Mouse (Mus musculus) thymus, postnatal 0 days (tissue): Measurements from ENCODE around the gene Sart3. TPM values are rescaled to one million over a fixed set of nuclear protein-coding genes. Genes with fewer than 3 reads are reported as not detected.
A peak's percentile ranks its signal among the peaks of the same experiment; 100 is the strongest.

Source experiments
- DNase-seq: peaks from one replicate; pipeline ENCODE4 v3.0.0-alpha.2; 2015; ENCODE audit warnings: low spot score
- polyA plus RNA-seq: library from polyadenylated mRNA; unstranded; fragments of >200 nt; fragmentation: Nextera tagmentation; extraction: Ambion mirVana; gene quantifications from 2 replicates; pipeline ENCODE4 v1.2.1, GENCODE M21; 2015

The Sart3 gene
- polyA plus RNA-seq, 1 experiment from 2014 or later = 34.4 TPM

DNA sequence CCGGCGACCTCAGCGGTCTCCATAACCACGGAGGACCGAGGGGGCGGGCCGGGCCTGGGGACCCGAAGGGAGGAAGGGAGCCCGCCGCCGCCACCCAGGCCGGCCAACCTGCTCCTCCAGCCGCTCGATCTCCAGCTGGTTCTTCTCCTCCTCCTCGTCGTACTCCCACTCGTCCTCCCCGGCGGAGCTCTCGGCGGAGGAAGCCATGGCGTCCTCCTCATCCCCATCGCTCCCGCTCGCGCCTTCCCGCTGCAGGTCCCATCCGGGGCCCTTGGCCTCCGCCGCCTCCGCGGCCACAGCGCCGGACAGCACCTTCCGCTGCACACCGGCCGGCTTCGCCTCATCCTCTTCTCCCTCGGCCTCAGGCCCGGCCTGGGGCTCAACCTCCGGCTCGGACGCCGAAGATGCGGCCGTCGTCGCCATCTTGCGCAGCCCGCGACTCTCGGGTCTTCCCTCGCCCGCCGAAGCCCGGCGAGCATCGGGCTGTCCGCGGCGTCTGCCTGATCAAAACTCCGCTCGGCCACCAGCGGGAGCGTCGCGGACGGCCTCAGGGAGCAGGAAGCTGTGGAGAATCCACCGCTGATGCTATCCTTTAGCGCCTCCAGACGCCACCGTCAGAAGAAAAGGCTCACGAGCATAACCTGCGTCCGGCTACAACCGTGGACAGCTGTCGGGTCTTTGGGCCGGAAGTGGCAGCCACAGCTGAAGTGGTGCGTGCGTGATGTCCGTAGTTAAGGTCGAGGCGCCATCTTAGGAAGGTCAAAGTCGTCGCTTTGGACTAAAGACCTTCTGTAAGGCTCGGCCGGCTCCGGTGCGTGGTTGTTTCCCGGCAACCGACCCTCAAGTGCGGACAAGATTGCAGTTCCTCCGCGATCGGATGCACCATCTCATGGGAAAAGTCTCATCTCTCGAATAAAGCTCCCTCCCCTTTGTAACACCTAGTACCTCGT lies 822 bp downstream of the Sart3 start:
- DNase-seq = peak; percentile 91

DNA sequence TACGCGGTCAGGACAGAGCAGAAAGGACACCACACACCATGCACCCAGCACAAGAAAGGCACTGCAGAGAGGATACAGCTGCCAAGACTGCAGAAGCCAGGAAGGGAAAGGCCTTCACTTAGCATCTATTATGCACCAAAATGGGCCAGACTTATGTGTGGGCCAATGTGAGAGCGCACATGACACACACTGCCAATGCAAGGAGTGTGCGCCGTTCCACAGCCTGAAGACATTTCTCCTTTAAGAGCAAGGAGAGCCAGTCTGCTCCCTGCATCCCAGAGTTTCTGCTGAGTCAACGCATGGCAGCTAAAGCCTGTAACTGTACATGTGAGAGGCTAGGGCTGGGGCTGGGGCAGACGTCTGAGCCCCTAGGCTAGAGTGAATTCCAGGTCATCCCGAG lies 3.5 kb downstream of the Sart3 start:
- no peak for DNase-seq

DNA sequence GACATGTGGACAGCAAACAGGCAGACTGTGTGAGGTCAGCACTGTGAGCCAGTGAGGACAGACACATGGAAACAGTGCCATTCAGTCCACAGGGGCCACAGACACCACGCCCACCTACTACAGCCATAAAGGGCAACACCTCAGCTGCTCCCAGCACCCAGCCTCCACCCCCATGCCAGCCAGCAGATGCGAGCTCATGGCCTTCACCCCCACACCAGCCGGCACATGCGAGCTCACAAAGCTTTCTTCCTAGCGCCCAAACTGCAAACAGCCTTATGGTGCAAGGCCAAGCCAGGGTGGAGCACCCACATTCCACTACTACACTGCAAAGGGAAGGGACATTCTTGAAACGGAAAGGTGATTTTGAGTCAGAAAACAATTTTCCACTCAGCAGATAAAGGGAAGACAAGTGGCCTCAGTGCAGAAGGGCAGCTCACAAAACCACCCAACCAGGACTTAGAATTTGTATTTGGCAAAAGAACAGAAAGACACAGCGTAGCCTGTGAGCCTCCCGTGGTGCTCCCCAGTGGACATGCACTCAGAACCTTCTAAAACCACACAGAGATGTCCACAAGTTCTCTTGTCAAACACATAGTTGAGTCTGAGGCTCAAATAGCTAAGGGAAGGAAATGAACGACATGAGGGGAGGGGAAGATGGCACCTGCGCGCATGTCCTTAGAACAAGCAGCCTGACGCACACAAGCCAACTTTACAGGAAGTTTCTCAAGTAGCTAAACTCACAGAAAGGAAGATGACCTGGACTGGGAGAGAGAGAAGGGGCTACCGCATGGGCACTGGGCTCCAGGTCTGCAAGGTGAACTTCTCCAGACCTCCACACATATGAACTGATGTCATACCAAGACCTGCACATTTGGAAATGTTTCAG lies 6.4 kb downstream of the Sart3 start:
- no peak for DNase-seq

DNA sequence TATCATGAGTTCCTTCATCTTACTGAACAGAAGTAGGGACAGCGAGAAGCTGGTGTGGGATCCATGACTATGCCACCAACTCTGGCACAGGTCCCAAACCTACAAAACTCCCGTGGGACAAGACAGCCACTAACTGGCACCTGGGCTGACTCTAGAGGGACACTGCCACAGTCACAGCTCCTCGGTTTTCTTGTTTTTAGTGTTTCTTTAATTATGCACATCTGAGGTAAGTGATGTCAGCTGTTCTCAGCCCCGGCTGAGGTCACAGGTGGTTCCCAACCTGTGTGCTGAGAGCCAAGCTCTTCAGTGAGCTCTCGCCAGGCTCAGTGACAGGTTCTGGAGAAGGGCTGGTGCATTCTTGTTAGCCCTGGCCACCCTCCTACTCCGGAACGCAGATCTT lies 7.9 kb downstream of the Sart3 start:
- no peak for DNase-seq

DNA sequence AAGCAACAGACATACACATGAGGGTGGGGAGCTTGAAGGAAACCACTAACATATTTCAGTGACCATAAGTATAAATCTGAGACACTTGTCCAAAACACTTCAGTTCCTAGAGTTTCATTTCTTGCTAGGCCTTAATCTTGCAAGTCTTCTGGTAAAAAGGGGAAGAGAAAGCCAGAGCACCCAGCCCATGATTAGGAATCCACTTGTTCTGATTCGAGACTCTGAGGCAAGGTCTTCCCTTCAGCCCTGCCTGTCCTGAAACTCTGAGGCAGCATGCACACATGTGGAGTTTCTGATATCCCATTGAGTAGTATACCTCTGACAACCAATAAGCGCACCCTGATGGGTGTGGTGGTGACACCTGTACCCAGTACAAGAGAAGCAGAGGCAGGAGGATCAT lies 10.7 kb downstream of the Sart3 start:
- no peak for DNase-seq

DNA sequence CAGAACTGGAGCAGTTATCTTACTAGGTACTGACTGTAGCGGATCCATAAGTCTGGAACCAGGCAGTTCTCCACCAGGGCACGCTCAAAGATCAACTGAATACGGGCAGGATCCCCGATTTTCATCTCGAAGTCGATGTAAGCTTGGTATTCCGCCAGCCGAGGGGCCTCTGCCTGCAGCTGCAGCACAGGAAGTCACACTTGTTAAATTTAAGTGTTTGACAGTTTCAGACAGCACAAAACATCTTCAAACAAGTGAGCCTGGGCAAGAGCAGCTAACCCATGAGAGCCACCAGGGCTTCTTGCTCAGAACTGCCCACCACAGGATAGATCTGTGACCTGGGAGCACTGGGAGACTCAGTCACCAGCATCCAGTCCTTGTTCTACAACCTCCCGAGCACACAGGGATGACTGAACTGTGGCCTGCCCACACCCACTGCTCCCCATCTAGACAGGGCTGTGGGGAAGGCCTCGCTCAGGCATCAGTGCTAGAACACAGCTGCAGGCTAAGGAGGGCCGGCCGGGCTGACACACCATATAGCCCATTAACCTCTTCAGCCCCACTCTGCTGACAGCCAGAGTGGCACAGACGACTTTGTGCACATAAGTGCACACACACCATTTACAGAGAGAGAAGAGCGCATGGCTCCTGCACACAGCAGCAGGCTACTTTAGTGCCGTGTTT lies 16.8 kb downstream of the Sart3 start:
- no peak for DNase-seq

DNA sequence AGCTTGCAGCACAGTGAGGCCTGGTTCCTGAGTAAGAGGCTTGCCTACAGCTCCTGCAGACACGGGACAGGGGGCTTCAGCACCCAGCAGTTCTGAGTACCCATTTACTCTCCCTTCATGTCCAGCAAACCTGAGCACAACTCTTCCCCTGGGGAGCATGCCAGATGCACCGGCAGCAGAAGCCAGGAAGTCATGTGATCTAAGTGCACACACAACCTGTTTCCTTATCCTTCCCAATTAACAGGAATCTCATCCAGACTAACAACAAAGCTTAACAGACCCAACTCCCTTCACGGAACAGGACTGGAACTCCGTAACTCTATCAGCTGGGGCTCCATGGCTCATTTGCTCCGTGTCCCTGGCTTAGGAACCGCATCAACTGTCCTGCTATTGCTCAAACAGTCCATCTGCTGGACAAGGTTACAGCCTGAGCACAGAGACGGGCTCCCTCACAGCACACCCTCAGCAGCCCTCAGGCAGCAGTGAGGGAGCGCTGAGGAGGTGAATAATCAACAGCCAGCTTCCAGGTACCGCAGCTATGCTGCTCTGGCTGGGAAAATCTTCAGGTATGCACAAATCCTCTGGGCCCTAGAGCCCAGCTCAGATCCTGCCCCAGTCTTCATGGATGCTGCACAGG lies 20.7 kb downstream of the Sart3 start:
- DNase-seq = no peak

DNA sequence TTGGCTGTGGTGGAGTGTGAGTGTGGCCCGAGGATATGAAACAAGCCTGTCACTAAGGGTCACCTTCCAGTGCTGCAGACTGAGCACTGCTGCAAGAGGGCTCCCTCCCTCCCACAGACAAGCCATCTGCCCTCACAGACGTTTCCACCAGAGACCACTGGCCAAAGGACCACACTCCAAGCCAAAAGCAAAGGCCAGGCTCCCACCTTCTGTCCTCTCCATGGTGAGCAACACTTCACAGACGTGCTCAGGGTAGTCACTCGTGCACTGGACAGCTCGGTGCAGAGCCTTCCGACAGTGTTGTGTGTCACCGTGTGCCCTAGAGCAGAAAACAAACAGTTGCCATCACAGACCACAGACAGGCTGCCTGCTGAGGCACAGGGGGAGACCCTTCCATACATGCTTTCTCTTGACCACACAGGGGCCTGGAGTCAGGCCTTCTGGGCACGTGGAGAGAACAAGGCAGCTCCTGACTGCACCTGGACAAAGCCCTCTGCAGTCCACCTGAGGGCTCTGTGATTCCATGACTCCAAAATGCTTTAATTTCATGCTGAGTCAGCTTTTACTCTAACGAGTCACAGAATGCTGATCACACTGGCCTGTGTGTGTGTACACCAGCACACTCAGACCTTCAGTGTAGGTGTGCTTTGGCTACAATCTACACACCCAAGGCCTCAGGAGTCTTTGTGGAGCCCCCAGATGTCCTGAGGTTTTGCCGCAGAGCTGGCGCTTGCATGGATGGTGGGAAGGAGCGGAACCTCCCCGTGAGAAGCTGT lies 23.6 kb downstream of the Sart3 start:
- DNase-seq = no peak

DNA sequence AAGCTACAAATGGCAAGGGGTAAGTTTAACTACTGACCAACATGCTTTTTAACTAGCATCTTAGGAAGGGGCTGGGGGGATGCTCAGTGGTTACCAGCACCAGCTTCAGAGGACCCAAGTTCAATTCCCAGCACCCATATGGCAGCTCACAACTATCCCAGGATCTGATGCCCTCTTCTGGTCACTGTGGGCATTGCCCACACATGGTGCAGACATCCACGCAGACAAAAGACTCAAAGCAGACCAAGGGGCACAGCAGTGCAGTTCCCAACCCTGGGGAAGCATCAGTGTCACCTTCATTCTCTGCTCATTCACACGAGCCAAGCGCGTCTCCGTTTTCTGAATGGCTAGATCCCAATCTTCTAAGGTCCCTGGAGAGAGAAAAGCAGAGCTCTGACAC lies 24.7 kb downstream of the Sart3 start:
- DNase-seq = no peak

DNA sequence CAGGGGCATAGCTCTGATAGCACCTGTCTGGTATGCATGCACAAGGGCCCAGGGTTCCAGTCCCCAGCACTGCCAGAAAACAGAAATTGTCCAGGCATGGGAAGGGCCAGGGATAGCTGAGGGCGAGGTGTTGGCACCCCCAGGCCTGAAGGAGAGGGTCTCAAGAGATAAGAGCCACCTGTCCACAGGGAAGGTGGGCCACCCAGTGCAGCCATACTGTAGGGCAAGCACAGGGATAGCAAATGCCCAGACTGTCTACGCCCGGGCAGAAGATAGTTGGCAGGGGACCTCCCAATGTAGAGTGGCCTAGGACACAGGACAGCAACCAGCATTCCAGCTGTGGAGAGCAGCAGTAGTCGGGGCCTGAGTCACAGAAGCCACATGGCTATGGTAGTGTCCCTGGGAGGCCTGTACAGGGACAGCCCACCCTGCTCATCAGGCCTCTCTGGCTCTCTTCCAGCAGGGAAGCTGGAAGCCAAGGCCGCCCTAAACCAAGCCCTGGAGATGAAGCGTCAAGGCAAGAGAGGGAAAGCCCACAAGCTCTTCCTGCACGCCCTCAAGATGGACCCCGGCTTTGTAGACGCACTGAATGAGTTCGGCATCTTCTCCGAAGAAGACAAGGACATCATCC lies 34.6 kb downstream of the Sart3 start:
- no peak for DNase-seq

DNA sequence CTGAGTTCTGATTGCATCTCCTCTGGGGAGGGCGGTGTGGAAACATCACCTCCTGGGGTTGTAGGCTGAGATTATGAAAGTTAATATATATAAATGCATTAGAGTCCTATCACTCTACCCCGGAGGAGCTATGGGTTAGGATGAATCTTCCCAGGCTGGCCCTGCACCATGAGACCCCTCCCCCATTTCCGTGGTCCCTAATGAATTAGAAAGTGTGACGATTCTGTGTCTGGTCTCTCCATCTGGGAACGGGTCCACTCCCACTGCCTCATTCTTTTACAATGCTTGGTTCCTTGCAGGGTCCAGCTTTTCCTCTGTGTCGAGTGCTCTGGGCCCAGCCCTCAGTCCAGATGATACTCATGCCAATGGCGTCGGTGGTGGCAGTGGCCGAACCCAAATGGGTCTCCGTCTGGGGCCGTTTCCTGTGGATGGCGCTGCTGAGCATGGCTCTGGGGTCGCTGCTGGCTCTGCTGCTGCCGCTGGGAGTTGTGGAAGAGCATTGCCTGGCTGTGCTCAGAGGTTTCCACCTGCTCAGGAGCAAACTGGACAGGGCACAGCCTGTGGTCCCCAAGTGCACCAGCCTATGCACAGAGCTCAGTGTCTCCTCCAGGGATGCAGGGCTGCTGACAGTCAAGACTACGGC lies 35.7 kb downstream of the Sart3 start:
- DNase-seq = no peak

DNA sequence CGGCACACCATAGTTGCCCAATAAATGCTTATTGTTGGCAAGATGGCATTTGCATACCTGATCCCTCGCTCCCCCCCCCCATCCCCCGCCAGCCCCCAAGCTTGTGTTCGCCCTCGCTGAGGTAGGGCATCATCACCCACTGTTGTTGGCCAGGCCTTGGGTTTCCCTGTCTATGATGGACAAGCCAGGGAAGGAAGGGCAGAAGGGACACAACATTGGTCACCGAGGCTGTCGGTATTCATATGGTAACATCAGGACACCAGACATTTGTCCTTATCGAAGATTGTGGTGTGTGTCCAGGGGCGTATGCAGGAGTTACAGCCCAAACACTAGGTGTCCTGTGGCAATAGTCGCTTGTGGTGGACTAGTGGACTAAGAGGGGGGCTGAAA lies 36.2 kb downstream of the Sart3 start:
- DNase-seq = no peak

DNA sequence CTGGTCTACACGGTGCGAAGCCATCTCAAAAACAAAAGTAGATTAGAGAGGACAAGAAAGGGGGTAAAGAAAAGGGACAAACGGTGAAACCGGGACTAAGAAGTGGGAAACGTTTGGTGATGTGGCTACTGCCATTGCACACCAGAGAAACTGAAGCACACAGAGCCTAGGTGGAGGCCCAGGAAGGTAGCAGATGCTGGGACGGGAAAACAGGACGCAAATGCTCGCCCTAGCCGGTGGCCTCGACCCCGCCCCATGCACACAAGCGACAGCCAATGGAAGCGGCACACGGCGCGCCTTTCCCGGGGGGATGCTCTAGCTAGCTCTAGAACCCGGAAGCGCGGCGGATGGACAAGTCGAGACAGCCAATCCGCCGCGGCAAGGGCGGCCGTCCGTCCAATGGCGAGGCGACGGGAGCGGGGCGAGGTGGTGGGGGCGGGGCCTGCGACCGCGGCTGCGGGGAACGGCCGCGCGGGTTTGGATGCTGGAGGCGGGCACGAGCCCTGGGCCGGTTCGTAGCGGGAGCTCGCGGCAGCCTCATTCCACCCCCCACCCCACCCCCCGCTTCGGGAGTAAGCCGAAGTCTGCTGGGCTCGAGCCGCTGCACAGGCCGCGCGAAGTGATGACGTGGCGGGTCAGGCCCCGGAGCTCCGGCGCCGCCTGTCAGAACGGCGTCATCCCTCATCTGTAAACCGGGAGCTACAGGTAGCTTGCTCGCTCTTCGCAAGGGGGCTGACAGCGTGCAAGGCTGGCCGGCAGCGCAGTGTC lies 36.8 kb downstream of the Sart3 start, which contains the start of gene Ficd:
Gene Ficd, plus strand, starts transcription at position 459 of the 768 bp plus-strand sequence.
- DNase-seq = peak; percentile 98

DNA sequence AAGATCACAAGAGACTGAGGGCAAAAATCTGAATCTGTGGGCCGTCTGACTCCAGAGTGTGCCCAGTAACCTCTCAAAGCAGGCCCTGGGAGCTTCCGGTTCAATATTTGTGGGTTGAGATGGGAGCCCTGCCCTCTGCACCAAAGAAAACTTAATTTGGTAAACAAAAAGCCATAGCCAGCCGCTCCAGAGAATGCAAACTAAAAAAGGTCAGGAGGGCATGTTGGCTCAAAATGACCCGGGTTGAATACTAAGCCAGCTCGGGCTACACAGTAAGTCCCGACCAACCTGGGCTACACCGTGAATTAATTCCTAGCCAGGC lies 37.3 kb downstream of the Sart3 start:
- DNase-seq = no peak

DNA sequence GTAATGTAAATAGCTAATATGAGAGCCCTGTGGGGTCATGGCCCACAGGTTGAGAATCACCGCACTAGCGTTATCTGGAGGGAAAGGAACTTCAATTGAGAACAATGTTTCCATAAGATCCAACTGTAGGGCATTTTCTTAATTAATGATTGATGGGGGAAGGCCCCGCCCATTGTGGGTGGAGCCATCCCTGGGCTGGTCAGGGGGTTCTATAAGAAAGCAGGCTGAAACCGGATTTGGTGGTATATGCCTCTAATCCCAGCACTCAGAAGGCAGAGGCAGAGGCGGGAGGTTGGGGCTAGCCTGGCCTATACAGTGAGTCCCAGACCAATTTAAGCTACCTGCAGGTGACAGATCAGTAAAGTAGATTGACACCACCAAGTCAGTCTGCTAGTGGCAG lies 37.9 kb downstream of the Sart3 start:
- DNase-seq = no peak

DNA sequence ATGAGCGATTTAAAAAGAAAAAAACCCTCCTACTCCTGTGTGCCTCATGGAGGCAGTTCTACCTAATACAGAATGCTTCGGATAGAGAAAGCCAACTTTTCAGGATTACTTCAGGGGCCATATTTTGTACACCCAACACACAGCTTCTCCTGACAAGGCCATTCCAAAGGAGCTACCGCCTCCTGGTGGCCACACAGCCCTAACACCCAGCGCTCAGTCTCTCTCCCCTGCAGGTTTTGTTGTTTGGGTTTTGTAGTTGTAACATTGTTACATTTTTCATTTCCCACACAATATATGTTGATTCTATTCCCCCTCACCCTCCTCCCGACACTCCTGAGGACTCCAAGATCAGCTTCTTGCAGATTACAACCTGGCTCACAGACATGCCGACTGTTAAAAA lies 40.1 kb downstream of the Sart3 start:
- peak; percentile 43 for DNase-seq

DNA sequence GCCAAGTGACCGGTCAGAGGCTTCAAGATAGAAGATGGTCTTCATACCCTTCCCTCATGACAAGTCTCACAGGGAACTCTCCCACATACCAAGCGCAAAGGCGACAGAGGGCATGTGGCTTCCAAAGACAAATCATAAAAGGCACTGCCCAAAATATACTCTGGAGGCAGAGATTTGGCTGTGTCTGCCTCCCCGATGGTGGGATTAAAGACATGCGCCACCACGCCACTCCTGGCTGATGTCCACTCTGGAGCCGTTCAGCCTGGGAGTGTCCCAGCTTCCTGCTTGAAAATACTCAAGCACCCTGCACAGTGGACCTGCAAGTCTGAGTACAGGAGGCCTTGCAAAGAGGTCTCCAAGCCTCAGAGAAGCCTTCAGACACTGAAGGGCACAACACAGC lies 41.1 kb downstream of the Sart3 start:
- DNase-seq = no peak

DNA sequence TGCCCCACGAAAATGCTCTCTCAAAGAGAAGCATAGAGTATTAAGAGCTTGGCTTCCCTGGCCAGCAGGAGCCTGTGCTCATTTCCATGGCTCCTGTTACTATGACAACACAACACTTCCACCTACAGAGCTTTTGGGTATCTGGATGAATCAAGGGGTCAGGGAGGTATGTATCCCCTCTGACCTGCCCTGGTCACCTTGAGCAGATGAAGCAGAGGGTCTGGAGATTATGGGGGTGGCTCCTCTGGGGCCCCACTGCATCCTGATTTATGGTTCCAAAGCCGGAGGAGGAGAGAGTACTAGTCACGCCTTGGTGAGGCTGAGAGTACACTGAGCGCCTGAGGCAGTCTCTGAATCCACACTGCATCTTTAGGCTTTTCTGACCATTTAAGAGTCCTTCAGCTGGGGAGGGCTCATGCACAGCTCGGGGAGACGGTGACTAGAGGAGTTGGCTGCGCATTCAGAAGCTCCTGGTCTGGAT lies 41.6 kb downstream of the Sart3 start:
- DNase-seq = no peak

DNA sequence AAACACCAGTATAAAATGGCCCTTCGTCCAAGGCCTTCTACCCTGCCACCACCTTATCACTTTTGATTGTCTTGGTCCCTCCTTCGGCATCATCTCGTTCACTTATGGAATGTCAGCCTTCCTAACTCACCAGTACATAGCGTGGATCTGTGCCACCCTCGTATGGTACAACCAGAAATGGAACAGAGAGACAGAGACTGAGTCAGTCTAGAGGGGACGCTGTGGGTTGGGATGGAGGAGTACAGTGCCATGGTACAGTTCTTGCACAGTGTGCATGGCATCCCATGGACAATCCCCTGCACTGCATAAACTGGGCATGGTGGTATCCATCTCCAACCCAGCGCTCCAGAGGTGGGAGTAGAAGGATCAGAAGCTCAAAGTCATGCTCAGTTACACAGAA lies 43.6 kb downstream of the Sart3 start:
- no peak for DNase-seq
